Mouse (Mus musculus) kidney, embryonic 14.5 days (tissue): ENCODE measurements at regions not wholly inside any gene's neighbourhood (a gene's known extent, or its start where the extent isn't known, plus 50 kb on each side); places are given as distances from the start of the nearest gene placed in this dataset.

Experiments
- ATAC-seq: fragments of 200-750 bp; cut with Nextera tagmentation; 2 replicates; pipeline ENCODE4 v1.8.0; 2017; ENCODE audit warnings: moderate number of reproducible peaks, mild to moderate bottlenecking, moderate TSS enrichment, moderate library complexity; ENCODE audit not compliant: low FRiP score, low TSS enrichment
- H3K27ac ChIP-seq: fragments of 300-500 bp; sonication (generic); 2 replicates; pipeline ENCODE4 v1.5.1; 2014; ENCODE audit warnings: low read depth, mild to moderate bottlenecking, low read length, moderate library complexity, mixed read lengths
- H3K27me3 ChIP-seq: fragments of 300-500 bp; sonication (generic); 2 replicates; pipeline ENCODE4 v1.6.1; 2014; ENCODE audit warnings: mild to moderate bottlenecking, low read length; ENCODE audit not compliant: control insufficient read depth, insufficient read depth
- H3K36me3 ChIP-seq: fragments of 300-500 bp; sonication (generic); 2 replicates; pipeline ENCODE4 v1.6.1; 2014; ENCODE audit warnings: low read length, mixed read lengths; ENCODE audit not compliant: control insufficient read depth, insufficient read depth
- H3K4me1 ChIP-seq: fragments of 300-500 bp; sonication (generic); 2 replicates; pipeline ENCODE4 v1.6.1; 2014; ENCODE audit warnings: low read length, mixed read lengths; ENCODE audit not compliant: control insufficient read depth, insufficient read depth
- H3K4me2 ChIP-seq: fragments of 300-500 bp; sonication (generic); replicated peaks from 2 replicates; pipeline ENCODE4 v1.6.1; 2014; ENCODE audit warnings: low read depth, mild to moderate bottlenecking, low read length
- H3K4me3 ChIP-seq: fragments of 300-500 bp; sonication (generic); 2 replicates; pipeline ENCODE4 v1.5.1; 2014; ENCODE audit warnings: mild to moderate bottlenecking, low read length
- H3K9ac ChIP-seq: fragments of 300-500 bp; sonication (generic); 2 replicates; pipeline ENCODE4 v1.6.1; 2014; ENCODE audit warnings: low read depth, mild to moderate bottlenecking, low read length, moderate library complexity
- H3K9me3 ChIP-seq: fragments of 300-500 bp; sonication (generic); 2 replicates; pipeline ENCODE4 v1.6.1; 2016; ENCODE audit warnings: low read length; ENCODE audit not compliant: control insufficient read depth
- WGBS: fragments of 180-500 bp; shearing (Covaris S2); extraction: QIAGEN DNeasy Blood & Tissue Kit; methylation state at CpG from one replicate; pipeline ENCODE4 v1.1.7; 2014; 5-methylcytosine and 5-hydroxymethylcytosine counted together

DNA sequence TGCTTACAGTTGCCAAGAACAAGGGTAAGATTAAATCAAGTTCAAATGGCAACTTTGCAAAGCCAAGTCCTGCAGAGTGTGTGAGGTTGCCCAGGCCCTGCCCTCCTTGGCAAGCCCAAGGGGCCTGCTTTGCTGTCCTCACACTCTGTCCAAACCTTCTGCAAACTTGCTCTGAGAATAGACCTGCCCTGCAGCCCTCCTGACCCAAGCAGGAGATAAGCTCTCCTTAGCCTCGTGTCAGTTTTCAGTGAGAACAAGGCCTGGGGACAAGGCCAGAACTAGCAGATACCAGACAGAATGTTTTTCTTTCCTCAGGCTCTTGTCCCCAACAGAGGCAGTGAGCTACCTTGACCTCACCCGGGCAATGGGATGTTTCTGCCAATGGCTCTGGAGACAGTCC is 156.7 kb upstream of the Il12b start:
- Histone ChIP-seq H3K4me1 (no peaks in the 10 kb centered on the region), H3K4me3 (no peak overlapping the region), H3K9me3 (no peaks in the 10 kb centered on the region), H3K27ac (no peak overlapping the region), H3K9ac (no peak overlapping the region), H3K27me3 (no peaks in the 10 kb centered on the region), H3K36me3 (no peaks in the 10 kb centered on the region), H3K4me2 (no peak overlapping the region)
- 52% methylated on average over 2 of the region's 2 CpGs for WGBS
- ATAC-seq = no peak

GRCm38 (mm10) chr11:44251821-44252220 is 148.0 kb upstream of the Il12b start:
- no peak overlapping the region for H3K4me2 ChIP-seq
- H3K9ac ChIP-seq = no peak overlapping the region
- no peaks in the 10 kb centered on the region for H3K4me1 ChIP-seq
- no peak overlapping the region for H3K4me3 ChIP-seq
- H3K36me3 ChIP-seq = no peaks in the 10 kb centered on the region
- ATAC-seq = no peak
- H3K27ac ChIP-seq = no peak overlapping the region
- H3K9me3 ChIP-seq = no peaks in the 10 kb centered on the region
- no peaks in the 10 kb centered on the region for H3K27me3 ChIP-seq
- 88% methylated on average over 5 of the region's 5 CpGs for WGBS

GRCm38 (mm10) chr11:44260376-44261111 is 139.3 kb upstream of the Il12b start:
- 87% methylated on average over 10 of the region's 10 CpGs for WGBS
- H3K36me3 ChIP-seq = no peaks in the 10 kb centered on the region
- no peak for ATAC-seq

DNA sequence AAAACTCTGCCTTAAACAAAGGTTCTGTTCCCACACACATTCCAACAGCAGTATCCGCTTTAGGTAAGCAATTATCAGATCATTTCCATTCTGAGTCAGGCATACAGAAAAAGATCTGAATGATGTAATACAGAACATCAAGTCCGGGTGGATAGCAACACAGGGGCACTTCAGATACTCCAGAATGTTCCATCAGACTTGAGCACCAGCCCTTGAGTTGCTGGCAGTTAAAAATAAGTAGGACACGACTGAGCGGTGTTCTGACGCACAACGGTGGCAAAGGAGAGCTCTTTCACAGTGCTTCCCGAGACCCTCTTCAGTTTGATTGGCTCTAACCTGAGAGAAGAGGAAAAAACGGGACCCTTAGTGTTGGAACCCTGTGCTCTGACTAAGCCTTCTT is 138.2 kb upstream of the Il12b start:
- no peaks in the 10 kb centered on the region for H3K27me3 ChIP-seq
- H3K4me2 ChIP-seq = no peak overlapping the region
- no peaks in the 10 kb centered on the region for H3K9me3 ChIP-seq
- H3K36me3 ChIP-seq = no peaks in the 10 kb centered on the region
- H3K9ac ChIP-seq = no peak overlapping the region
- WGBS = 79% methylated on average over 8 of the region's 8 CpGs
- H3K27ac ChIP-seq = no peak overlapping the region
- no peak for ATAC-seq
- H3K4me3 ChIP-seq = no peak overlapping the region
- no peaks in the 10 kb centered on the region for H3K4me1 ChIP-seq

More at GRCm38 (mm10) chr11:44260376-44261111, 139.3 kb upstream of the Il12b start:
- H3K27ac ChIP-seq = no peak overlapping the region
- no peak overlapping the region for H3K4me3 ChIP-seq
- no peaks in the 10 kb centered on the region for H3K4me1 ChIP-seq
- H3K27me3 ChIP-seq = no peaks in the 10 kb centered on the region
- H3K9ac ChIP-seq = no peak overlapping the region
- no peaks in the 10 kb centered on the region for H3K9me3 ChIP-seq
- H3K4me2 ChIP-seq = no peak overlapping the region

- no peak overlapping the region for H3K9ac ChIP-seq
- H3K4me1 ChIP-seq = no peaks in the 10 kb centered on the region
- 82% methylated on average over 3 of the region's 3 CpGs for WGBS
Measured at GRCm38 (mm10) chr11:44262571-44262970, 137.3 kb upstream of the Il12b start.

GRCm38 (mm10) chr11:44272268-44272667 is 127.6 kb upstream of the Il12b start:
- Histone ChIP-seq H3K4me2 (no peak overlapping the region), H3K4me1 (no peaks in the 10 kb centered on the region), H3K27ac (no peak overlapping the region), H3K27me3 (no peaks in the 10 kb centered on the region), H3K9me3 (no peaks in the 10 kb centered on the region), H3K4me3 (no peak overlapping the region), H3K9ac (no peak overlapping the region), H3K36me3 (no peaks in the 10 kb centered on the region)
- no peak for ATAC-seq

More at GRCm38 (mm10) chr11:44262571-44262970, 137.3 kb upstream of the Il12b start:
- Histone ChIP-seq H3K4me3 (no peak overlapping the region), H3K4me2 (no peak overlapping the region), H3K9me3 (no peaks in the 10 kb centered on the region), H3K27ac (no peak overlapping the region), H3K36me3 (no peaks in the 10 kb centered on the region), H3K27me3 (no peaks in the 10 kb centered on the region)
- ATAC-seq = no peak

DNA sequence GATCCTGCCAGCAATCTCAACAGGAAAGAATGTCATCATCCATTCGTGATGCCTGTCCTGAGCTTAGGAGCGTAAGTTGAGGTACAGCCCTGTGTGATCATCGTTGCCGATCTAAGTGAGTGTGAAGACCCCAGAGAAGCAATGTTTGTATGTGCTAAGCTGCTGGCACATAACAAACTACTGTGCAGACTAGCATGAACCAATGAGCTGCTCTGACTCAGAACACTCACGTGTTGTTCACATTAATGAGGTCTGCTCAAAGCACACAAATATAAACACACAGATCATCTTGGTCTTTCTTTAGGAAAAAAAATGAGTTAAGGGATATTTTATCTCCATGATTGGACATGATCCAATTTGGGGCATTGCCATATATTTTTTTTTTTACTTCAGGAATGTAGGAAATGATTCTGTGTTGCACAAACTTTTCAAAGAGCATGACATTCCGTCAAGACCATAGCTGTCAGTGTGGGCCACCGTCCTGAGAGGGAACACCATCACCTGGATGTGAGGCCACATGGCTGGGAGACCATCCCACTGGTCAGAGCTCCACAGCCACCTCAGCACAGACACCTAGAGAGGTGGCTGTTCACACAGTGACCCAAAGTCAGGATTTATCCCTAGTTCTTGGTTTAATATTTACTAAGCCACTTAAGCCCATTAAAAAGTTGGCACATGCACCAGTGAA is 121.2 kb upstream of the Il12b start:
- 84% methylated on average over 7 of the region's 7 CpGs for WGBS
- H3K4me3 ChIP-seq = no peak overlapping the region
- H3K4me2 ChIP-seq = no peak overlapping the region
- no peaks in the 10 kb centered on the region for H3K9me3 ChIP-seq
- H3K27me3 ChIP-seq = no peaks in the 10 kb centered on the region
- H3K9ac ChIP-seq = no peak overlapping the region
- H3K36me3 ChIP-seq = no peaks in the 10 kb centered on the region
- H3K27ac ChIP-seq = no peak overlapping the region
- no peak for ATAC-seq
- no peaks in the 10 kb centered on the region for H3K4me1 ChIP-seq

DNA sequence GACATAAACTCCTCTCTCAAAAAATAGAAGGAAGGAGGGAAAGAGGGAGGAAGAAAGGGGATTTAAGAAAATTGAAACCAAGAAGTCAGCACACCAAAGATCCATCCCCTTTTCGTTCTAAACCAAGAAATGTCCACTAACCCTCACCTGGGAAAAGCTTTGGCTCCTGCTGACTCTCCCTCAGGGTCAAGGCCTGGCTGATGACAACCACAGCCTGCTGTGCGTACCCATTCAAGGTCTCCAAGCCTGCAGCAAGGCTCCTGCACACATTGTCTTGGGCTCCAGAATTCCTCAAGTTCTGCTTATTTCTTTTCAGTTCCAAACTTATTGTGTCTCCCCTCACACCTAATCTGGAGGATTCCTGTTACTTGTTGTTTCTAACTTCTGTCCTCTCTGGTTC is 113.9 kb upstream of the Il12b start:
- Histone ChIP-seq H3K9ac (no peak overlapping the region), H3K4me3 (no peak overlapping the region), H3K27me3 (no peaks in the 10 kb centered on the region), H3K4me1 (no peaks in the 10 kb centered on the region), H3K4me2 (no peak overlapping the region), H3K27ac (no peak overlapping the region), H3K9me3 (no peaks in the 10 kb centered on the region), H3K36me3 (no peaks in the 10 kb centered on the region)
- ATAC-seq = no peak
- WGBS = 89% methylated on average over 2 of the region's 2 CpGs

DNA sequence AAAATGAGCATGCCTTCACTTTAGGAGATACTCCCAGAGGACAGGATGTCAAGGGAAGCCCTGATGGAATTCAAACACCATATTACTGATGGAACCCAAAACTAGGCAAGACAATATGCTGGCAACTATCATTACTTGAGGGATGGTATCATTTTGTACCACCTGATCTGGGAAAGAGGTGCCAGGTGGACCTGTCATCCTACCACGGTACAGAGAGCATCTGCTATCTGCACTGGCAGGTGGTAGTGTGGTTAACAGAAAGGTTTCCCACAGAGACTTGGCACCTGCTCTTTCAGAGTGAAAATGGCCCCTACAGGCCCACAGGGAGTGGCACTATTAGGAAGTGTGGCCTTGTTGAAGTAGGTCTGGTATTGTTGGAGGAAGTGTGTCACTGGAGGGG is 111.0 kb upstream of the Il12b start:
- no peaks in the 10 kb centered on the region for H3K27me3 ChIP-seq

More for the DNA sequence above, 111.0 kb upstream of the Il12b start:
- Histone ChIP-seq H3K27ac (no peak overlapping the region), H3K4me1 (no peaks in the 10 kb centered on the region), H3K36me3 (no peaks in the 10 kb centered on the region), H3K4me2 (no peak overlapping the region), H3K4me3 (no peak overlapping the region), H3K9me3 (no peaks in the 10 kb centered on the region), H3K9ac (no peak overlapping the region)
- WGBS = 83% methylated on average over 1 of the region's 1 CpGs
- no peak for ATAC-seq
